ENCODE assay signal across 8 mouse cellular contexts in genomic region chr8:85661995-85662394, GRCm38 (mm10). TPM values are rescaled to one million over a fixed set of nuclear protein-coding genes. Genes with fewer than 3 reads are reported as not detected.
A peak's percentile ranks its signal among the peaks of the same experiment; 100 is the strongest.
DNase-seq lines count a peak whose midpoint lies in the region; ATAC-seq lines count a peak whose summit lies in the region.

No protein-coding gene starts in this region.

- H3K36me3 ChIP-seq in forebrain, embryonic 14.5 days (ENCODE audit: control insufficient read depth, insufficient read depth, low read length) = peaks cover 8% of the 10 kb centered on the region; the same call in 1 of the 2 replicates
- H3K36me3 ChIP-seq in forebrain, embryonic 10.5 days (replicated peaks) = peaks cover 28% of the 10 kb centered on the region

- peak; percentile 62 for DNase-seq in forebrain, embryonic 14.5 days (ENCODE audit: low spot score)
- DNase-seq in forebrain, embryonic 10.5 days (ENCODE audit: extremely low spot score, low spot score) = no peak
- DNase-seq in 416B (ENCODE audit: low read depth) = peak; percentile 78
- DNase-seq in adrenal gland, postnatal 36 days = peak; percentile 61 to 74
- peak; percentile 52 for DNase-seq in forelimb bud, embryonic 11.5 days (ENCODE audit: low read depth, low spot score)
- peak; percentile 60 to 79 for DNase-seq in kidney, postnatal 25 days
- DNase-seq in lung, postnatal 10 days = peak; percentile 69
- peak; percentile 14 to 72 for DNase-seq in spleen, postnatal 10 days (ENCODE audit: low spot score in 2 of 2)

- H3K9me3 ChIP-seq in forebrain, embryonic 14.5 days (replicated peaks; ENCODE audit: control insufficient read depth, low read length) = no peaks in the 10 kb centered on the region
- no peaks in the 10 kb centered on the region for H3K9me3 ChIP-seq in forebrain, embryonic 10.5 days

- no peaks in the 10 kb centered on the region for H3K4me1 ChIP-seq in forebrain, embryonic 14.5 days (ENCODE audit: control insufficient read depth, insufficient read depth, low read length)
- no peaks in the 10 kb centered on the region for H3K4me1 ChIP-seq in forebrain, embryonic 10.5 days

- H3K4me3 ChIP-seq in forebrain, embryonic 14.5 days (ENCODE audit: low read depth, low read length) = no peak overlapping the region
- no peak overlapping the region for H3K4me3 ChIP-seq in forebrain, embryonic 10.5 days

- H3K27me3 ChIP-seq in forebrain, embryonic 14.5 days (replicated peaks; ENCODE audit: control insufficient read depth, insufficient read depth, low read length) = no peaks in the 10 kb centered on the region
- no peaks in the 10 kb centered on the region for H3K27me3 ChIP-seq in forebrain, embryonic 10.5 days (ENCODE audit: poor library complexity, severe bottlenecking)

- no peak overlapping the region for H3K9ac ChIP-seq in forebrain, embryonic 14.5 days (ENCODE audit: low read length)

- H3K4me2 ChIP-seq in forebrain, embryonic 14.5 days (ENCODE audit: low read length) = no peak overlapping the region

- no peak; the same call in 1 of the 2 replicates for ATAC-seq in forebrain, embryonic 14.5 days

- no peak overlapping the region for H3K27ac ChIP-seq in forebrain, embryonic 14.5 days (ENCODE audit: low read depth, low read length)
- H3K27ac ChIP-seq in forebrain, embryonic 10.5 days = no peak overlapping the region

- WGBS in forebrain, embryonic 14.5 days = 76% methylated on average over 5 of the region's 5 CpGs
- 71% methylated on average over 5 of the region's 5 CpGs for WGBS in forebrain, embryonic 10.5 days

RNA-seq across cellular contexts. Expression of gene Neto2, which starts 38.7 kb away (rescaled TPM):
- polyA plus RNA-seq in forebrain, embryonic 14.5 days (2014; fragmentation: Nextera tagmentation; extraction: Ambion mirVana) = 72.1 and 92.3 TPM in 2 replicates
- polyA plus RNA-seq in forebrain, embryonic 10.5 days (2016; fragmentation: Nextera tagmentation; extraction: Ambion mirVana) = 15.3 and 17.4 TPM in 2 replicates
- total RNA-seq in adrenal gland, postnatal 36 days (2021) = 1 to 10 TPM; 4.0 to 8.0 TPM
